Mouse (Mus musculus): Measurements from ENCODE around the gene Gpalpp1.

The Gpalpp1 gene

DNA sequence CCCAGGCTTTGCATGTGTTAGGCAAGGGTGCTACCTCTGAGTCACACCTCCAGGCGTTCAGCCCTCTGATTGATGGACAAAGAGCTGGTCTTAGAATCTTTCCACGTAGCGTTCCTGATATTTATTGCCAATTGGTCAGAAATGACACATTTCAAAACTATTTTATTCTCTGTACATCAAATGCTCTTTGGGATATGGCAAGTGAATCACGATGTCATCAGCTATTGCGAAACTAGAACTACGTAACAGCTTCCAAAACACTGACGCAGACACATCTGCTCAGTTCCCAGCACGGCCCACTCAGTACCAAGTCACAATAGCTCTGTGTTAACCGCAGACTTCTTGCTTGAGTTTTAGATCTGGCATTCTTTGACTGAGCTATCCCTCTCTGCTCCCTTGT lies 11.0 kb downstream of the Gpalpp1 start:
- no peak for DNase-seq (ENCODE audit: low spot score in 2 of 2)

DNA sequence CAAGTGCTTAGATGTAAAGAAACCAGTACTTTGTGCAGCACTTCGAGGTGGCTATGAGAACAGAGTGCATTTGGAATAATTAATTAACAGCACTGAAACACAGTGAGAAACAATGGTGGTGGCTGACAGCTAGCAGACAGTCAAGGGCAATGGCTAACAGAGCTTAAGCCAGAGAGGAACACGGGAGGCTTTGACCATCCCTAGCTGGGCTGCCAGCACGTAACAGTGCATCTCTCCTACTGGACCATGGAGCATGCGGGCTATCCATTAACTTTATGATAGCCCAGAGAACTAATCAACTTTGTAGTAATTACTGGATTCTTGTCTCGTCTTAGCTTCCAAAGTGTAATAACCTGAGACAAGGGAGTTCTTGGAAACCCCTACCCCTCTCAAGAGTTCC lies 12.7 kb downstream of the Gpalpp1 start:
- no peak for DNase-seq (ENCODE audit: low spot score in 2 of 2)

DNA sequence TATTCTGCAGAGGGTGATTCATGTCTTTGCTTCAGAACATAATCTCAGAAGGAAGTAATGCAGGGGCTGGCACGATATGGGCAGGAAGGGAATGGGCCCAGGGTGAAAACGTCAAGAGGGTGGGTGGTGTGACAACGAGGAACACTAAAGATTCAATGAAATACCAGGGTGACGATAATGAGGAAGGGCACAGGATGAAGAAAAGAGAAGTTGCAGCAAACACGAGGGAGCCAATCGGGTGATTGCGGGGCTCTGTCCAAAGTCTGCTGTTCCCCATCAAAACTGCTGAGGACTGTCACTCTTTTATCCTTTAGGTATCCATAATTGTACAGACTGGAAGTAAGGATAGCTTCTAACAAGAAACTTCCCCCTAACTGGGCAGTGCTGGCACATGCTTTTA lies 13.3 kb downstream of the Gpalpp1 start:
- no peak for DNase-seq (ENCODE audit: low spot score in 2 of 2)

DNA sequence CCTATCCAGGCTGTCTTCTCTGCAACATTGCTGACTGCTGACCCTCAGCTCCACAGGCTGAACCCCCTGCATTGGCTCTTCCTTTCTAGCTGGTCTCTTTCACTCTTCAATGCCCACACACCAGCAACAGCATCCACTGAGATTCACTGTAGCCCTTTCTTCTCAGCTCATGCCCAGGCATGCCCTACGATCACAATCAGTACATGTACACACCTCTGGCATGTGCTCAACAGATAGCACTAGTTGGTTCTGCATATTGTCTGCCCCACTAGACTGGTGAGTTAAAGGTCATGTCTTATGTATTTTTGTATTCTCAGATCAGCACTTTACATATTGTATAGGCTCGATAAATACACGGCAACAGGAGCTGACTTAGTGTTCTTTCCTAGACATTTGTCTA lies 26.4 kb downstream of the Gpalpp1 start:
- no peak for DNase-seq (ENCODE audit: low spot score in 2 of 2)

DNA sequence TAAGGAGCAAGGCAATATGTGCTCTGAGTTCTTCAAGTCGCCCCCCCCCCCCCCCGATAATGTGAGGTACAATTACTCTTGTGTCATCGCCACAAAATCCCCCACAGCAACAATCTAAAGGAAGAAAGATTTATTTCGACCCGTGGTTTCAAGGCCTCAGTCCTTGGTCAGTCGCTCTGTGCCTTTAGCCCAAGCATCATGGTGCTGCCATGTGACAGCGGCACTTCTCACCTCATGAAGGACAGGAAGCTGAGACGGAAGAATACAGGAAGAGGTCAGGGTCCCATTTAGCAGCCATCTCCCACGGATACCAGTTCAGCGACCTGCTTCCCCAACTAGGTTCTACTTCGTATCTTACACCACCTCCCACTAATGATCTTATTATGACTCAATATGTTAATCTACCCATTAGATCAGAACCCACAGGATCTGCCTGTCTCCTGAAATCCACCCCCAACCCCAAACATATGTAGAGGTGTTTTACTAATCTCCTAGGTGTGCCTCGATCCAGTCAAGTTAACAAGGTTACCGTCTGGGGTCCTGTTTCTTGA lies 28.4 kb downstream of the Gpalpp1 start:
- no peak for DNase-seq (ENCODE audit: low spot score in 2 of 2)

DNA sequence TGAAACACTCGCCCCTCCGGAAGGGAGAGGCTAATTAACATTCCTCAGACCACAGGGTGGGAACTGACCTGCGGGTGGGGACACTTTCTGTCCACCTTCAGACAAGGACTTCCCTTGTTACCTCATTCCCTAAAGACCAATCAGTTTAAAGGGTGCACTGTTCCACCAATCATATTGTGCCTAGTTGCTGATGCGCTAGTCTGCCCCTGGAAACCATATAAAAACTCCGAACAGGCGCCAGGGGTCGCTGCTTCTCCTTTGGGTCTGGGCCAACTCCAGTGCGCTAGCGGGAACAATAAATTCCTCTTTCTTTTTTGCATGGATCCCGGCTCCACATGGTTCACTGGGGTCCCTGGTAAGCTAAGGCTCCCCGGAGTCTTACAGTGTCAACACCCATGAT lies 29.1 kb downstream of the Gpalpp1 start:
- no peak for DNase-seq (ENCODE audit: low spot score in 2 of 2)

DNA sequence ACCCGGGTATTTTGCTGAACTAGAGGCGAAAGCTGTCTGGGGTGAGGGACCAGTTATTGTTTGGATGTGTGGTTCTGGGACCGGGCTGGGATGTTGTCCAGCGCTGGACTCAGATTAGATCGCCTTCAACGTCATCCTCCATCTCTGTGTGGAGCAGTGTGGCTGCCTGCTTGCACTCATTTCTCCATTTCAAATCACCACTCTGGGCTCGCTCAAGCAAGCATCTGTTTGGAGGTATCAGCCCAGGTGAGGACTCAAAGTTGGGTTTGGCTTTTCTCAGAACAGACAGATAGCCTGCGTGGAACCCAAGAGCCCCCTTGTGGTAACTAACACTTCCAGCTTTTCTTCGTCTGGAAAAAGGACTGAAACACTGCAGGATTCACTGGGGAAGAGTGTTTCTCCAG lies 33.5 kb downstream of the Gpalpp1 start:
- DNase-seq (ENCODE audit: low spot score in 2 of 2) = peak; percentile 11 to 79

DNA sequence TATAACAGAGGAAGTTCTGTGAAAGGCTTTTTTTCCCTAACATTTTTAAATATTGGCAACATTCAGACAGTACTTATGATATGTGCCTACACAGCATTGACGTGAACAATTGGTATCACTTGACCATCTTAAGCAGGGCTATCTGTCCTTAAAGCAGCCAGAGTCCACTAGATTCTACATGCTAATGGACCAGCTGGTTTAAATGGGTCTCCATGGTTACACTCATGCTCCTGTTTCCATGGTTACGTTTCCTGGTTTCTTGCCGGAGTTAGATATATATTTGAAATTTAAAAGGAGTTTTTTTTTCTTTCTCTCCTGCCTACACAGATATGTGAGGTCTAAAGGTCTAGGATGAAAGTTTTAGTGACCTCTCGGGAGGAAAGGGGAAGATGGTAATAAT lies 34.0 kb downstream of the Gpalpp1 start:
- peak in 1 of 2 experiments; percentile 29 for DNase-seq (ENCODE audit: low spot score in 2 of 2)

DNA sequence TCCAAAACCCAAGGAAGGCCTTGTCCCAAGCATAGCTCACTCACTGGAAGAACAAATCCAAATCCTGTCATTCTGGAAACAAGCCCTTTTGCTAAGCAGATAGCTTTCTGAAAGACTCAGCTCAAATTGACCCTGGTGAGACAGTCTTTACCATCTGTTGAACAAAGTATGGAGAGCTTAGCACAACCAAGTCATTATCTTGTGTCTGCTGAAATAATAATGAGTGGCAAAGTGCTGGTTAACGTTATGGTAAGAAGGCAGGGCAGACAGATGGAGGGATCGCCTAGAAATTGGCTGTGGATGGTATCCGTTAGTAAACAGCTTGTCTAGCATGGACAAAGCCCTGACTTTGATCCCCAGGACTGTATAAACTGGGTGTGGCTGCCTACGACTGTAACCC lies 34.8 kb downstream of the Gpalpp1 start:
- no peak for DNase-seq (ENCODE audit: low spot score in 2 of 2)

DNA sequence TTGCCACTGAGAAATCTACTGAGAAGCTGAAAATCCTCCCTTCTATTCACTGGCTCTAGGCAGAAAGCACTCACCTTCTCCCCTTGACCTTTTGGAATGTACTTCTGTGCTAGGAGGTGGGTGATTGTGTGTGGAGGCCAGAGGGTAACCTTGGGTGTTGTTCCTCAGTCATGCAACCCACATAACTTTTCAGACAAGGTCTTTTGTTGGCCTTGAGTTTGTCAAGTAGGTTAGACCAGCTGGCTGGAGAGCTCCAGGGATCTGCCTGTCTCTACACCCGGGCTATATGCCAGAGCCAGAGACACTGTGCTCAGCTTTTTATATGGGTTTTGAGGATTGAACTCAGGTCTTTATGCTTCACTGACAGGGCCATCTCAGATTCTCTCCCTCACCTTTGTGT lies 36.4 kb downstream of the Gpalpp1 start:
- no peak for DNase-seq (ENCODE audit: low spot score in 2 of 2)

DNA sequence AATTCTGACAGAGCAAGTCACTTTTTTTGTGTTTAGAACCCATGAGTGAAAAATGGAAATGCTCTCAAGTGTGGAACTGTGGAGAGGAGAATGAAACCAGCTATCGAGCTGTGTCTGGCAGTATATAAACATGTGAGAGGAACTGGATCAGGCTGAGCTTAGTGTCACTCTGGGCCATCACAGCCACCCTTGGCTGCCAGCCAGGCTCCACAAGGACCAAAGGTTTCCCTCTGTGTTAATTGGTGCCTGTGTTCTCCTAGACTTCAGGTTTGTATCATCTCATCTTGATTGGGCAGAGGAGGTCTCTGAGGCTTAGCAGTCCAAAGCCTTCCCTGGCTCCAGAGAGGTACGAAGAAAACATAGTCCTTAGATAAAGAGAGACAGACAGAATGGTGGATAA lies 37.9 kb downstream of the Gpalpp1 start:
- no peak for DNase-seq (ENCODE audit: low spot score in 2 of 2)

DNA sequence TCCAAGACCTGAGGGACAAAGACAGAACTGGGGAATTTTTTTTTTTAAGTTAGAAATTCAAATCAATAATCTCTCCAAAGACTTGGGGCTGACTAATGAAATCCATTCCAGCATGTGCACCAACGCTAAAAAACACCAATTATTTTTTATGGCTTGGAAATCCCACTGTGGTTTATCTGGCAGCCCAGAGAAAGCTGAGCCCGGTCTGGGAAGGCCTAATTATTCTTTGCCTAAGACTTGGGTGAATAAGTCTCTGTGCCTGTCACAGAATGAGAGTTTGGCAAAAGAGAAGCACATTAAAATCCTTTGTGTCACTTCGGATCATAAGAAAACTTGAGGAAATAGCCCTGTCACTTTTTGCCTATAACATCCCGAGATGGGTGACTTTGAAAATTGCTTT lies 41.3 kb downstream of the Gpalpp1 start:
- no peak for DNase-seq (ENCODE audit: low spot score in 2 of 2)

DNA sequence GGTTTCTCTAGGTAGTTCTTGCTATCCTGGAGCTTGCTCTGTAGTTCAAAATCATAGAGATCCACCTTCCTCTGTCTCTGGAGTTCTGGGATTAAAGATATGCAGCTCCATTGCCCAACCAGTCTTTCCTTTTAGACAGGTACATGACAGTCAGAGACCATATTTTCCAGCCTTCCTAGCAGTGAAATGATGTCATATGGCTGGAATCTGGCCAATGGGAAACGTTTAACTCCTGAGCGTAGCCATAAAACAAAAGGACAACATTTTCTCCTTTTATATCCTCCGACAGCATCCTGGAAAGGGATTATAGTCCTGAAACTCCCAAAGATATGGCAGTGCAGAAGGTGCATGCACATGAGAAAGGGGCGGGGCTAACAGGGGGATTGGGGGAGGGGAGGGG lies 42.3 kb downstream of the Gpalpp1 start:
- DNase-seq (ENCODE audit: low spot score in 2 of 2) = no peak

DNA sequence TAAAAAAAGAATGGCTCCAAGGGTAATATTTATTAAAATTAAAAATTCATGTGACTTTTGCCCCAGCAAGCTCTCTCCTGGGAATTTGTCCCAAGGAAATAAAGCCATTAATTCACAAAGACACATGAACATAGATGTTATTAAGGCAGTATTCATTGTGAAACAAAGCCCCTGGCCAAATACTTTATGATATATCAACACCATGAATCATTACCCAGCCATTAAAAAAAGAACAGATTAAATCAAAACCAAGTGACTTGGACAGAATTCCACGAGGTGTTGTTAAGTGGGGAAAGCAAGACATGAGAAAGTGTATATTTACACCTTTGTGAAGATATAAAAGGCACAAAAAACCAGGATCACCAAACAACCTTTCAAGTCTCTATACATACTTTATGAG lies 43.3 kb downstream of the Gpalpp1 start:
- DNase-seq (ENCODE audit: low spot score in 2 of 2) = no peak

DNA sequence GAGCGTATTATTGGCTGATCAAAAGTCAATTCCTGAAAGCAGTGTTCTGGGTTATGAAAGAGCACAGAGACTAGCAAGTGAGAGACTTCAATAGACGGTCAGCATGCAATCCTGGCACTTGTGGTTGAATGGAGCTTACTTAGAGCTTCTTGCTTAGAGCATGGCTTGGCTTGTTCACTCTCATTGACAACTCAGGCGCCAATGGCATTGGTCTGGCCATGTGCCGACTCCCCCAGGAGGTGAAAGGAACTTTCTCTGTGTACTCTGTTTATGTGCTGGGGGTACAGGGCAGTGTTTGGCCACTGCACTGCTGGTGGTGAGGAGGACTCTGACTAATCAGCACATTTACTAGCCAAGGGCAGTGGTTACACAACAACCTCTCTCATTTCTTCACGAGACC lies 51.1 kb downstream of the Gpalpp1 start:
- no peak for DNase-seq (ENCODE audit: low spot score in 2 of 2)

DNA sequence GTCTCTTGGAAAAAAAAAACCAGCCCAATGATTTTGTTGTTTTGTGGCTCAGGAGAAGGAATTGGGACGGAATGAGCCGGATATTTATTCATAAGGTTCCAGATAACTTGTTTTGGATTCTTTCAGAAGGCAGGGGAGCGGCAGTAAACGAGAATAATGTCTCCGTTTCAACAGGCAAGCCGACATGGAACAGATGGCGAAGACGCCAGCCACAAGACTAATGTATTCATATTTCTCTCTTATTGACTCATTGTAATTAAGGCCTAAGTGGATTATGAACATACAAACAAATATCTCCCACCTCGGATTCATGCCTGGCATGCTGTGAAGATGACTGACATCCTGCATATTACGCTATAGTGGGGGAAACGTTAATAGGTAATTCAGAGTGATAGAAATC lies 56.8 kb downstream of the Gpalpp1 start:
- no peak for DNase-seq (ENCODE audit: low spot score in 2 of 2)

DNA sequence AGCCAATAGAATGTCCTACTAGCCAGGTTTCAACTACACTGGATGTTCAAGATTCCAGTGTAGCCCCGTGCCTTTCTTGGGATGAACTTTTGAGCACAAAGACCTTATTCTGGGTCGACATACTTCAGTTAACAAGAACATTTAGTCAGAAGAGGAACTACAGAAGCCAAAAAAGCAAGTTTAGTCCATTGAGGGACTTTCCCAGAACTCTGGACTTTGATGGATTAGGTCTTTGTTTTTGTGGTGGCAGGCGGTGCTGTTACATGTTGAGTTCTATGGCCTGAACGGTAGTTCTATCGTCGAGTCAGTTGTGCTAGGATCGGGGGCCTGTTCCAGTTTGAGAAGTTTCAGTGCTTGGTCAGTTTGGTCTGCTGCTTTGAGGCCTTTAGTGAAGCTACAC lies 58.6 kb downstream of the Gpalpp1 start:
- DNase-seq (ENCODE audit: low spot score in 2 of 2) = no peak

DNA sequence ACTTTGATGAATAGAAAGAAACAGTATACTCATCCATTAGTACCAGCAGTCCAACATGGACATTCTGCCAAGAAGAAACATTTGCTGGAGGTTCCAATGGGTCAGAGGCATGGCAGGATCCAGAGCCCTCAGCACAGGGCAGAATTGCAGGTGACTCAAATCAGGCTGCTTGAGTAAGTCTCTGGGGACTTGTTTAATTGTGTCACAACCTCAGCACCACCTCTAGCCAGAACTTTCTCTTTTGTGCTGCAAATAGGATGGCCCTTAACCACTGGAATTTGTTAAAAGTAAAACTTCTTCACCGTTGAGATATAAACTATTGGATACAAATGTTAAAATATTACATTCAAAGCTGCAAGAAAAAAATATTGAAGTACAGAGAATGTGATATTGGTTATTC lies 64.8 kb downstream of the Gpalpp1 start:
- no peak for DNase-seq (ENCODE audit: low spot score in 2 of 2)

DNA sequence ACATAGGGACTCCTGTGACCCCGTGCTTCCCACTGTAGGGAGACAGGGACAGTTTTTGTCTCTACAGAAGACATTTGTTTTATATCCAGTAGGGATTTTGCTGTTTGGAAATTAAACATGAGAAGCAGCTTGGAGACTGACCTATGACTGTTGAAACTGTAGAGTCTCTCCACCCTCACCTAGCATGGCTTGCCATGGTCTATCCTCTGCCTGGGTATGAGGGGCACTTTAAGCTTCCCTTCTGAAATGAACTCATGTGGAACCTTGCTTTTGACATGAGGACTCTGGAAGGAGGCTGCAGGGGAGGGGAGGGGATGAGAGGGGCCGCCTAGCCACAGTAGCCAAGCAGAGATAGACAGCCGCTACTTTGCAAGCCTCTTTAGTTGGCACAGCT lies 66.4 kb downstream of the Gpalpp1 start:
- DNase-seq (ENCODE audit: low spot score in 2 of 2) = no peak

DNA sequence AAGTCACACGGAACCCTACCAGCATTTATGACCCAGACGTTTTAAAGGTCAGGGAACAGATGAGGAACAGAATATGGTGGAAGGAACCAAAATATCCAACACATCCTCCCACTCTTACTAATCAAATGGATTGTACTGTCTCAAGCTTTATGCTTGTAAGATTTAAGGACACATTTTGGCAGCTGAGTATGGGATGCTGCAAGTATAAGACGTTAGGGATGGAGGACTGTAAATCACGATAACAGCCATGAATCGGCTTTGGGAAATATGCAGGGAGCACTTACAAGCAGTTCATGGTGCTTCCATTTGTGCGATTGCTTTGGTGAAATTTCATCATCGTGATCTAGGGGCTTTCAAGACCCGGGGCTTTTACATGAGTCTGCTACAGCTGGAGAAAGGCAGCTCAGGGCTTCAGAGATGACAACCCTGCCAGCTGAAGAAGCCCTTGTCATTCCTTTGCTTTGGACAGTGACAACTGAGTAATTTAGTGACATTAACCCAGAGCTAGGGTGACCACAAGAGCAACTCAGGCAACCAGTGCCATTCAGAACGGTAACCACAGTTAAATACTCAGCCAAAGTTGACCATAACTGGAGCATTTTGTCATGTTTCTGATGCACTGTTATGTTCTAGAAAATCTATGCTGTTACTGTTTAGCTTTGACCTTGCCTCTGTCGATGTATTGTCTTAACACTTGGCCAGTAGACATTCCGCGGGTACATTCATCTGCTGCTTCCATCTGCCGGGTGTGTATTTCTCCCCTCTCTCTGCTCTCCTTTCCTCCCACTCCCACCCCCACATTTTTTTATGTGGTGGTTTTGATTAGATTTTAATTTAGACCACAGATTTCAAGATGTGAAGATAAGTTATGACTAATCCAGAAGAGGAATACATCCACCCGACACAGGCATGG lies 67.1 kb downstream of the Gpalpp1 start:
- peak in 1 of 2 experiments; percentile 27 for DNase-seq (ENCODE audit: low spot score in 2 of 2)

Data from left cerebral cortex, adult 9 months (tissue).